Mouse (Mus musculus) forebrain, postnatal 0 days (tissue): Measurements from ENCODE around the gene Olfr1056. TPM values are rescaled to one million over a fixed set of nuclear protein-coding genes. Genes with fewer than 3 reads are reported as not detected.
"Not testable (repeated sequence)": the region's sequence is repeated elsewhere in the genome, so short reads cannot be mapped to it uniquely, and the experiment has no call there.

ENCODE experiments used
- ATAC-seq: fragments of 200-750 bp; cut with Nextera tagmentation; 2 replicates; pipeline ENCODE4 v1.8.0; 2017; ENCODE audit warnings: mild to moderate bottlenecking, moderate library complexity
- DNase-seq: peaks from one replicate; pipeline ENCODE4 v3.0.0-alpha.2; 2015
- H3K27ac ChIP-seq: fragments of 300-500 bp; sonication (generic); 2 replicates; pipeline ENCODE4 v1.5.1; 2014; ENCODE audit warnings: low read depth, mild to moderate bottlenecking, antibody characterized with exemption, low read length, moderate library complexity, mixed read lengths
- H3K27me3 ChIP-seq: fragments of 300-500 bp; sonication (generic); 2 replicates; pipeline ENCODE4 v1.6.1; 2014; ENCODE audit warnings: mild to moderate bottlenecking, low read length, mixed read lengths; ENCODE audit not compliant: insufficient read depth
- H3K36me3 ChIP-seq: fragments of 300-500 bp; sonication (generic); 2 replicates; pipeline ENCODE4 v1.6.1; 2014; ENCODE audit warnings: mild to moderate bottlenecking, moderate library complexity; ENCODE audit not compliant: insufficient read depth
- H3K4me1 ChIP-seq: fragments of 300-500 bp; sonication (generic); 2 replicates; pipeline ENCODE4 v1.6.1; 2014; ENCODE audit warnings: antibody characterized with exemption; ENCODE audit not compliant: insufficient read depth
- H3K4me2 ChIP-seq: fragments of 300-500 bp; sonication (generic); 2 replicates; pipeline ENCODE4 v1.6.1; 2014; ENCODE audit warnings: low read depth, mild to moderate bottlenecking, moderate library complexity
- H3K4me3 ChIP-seq: fragments of 300-500 bp; sonication (generic); 2 replicates; pipeline ENCODE4 v1.5.1; 2014; ENCODE audit warnings: low read depth, low read length, mixed read lengths
- H3K9ac ChIP-seq: fragments of 300-500 bp; sonication (generic); 2 replicates; pipeline ENCODE4 v1.6.1; 2014; ENCODE audit warnings: mild to moderate bottlenecking
- H3K9me3 ChIP-seq: fragments of 300-500 bp; sonication (generic); 2 replicates; pipeline ENCODE4 v1.6.1; 2016; ENCODE audit warnings: low read length
- CTCF ChIP-seq: sonication (generic); IDR thresholded peaks from 2 replicates; pipeline ENCODE4 v1.5.1; 2016; ENCODE audit warnings: antibody characterized with exemption, control low read depth, low read depth
- WGBS: fragments of 180-500 bp; shearing (Covaris S2); extraction: QIAGEN DNeasy Blood & Tissue Kit; methylation state at CpG from one replicate; pipeline ENCODE4 v1.1.7; 2014; 5-methylcytosine and 5-hydroxymethylcytosine counted together
- polyA plus RNA-seq: library from polyadenylated mRNA; unstranded; fragments of >200 nt; fragmentation: Nextera tagmentation; extraction: Ambion mirVana; gene quantifications from 2 replicates; pipeline ENCODE4 v1.2.1, GENCODE M21; 2015
- total RNA-seq: library from RNA; depleted of rRNA; stranded (reverse); fragments of >200 nt; gene quantifications from 2 replicates; pipeline ENCODE4 v1.2.3, GENCODE M21; 2014; rRNA removed

The Olfr1056 gene
- total RNA-seq (not detected in 2 replicates), polyA plus RNA-seq (not detected in 2 replicates)

GRCm38 (mm10) chr2:86362369-86362768 lies at the start of gene Olfr1056:
Olfr1056 (minus strand) TSS chr2:86362469.
- Histone ChIP-seq H3K27me3 (no peaks in the 10 kb centered on the region), H3K27ac (no peak within 1 kb of the TSS), H3K9me3 (no peaks in the 10 kb centered on the region), H3K9ac (no peak within 1 kb of the TSS), H3K4me3 (no peak within 1 kb of the TSS), H3K4me2 (no peak within 1 kb of the TSS), H3K36me3 (no peaks in the 10 kb centered on the region), H3K4me1 (no peaks in the 10 kb centered on the region)
- DNase-seq, result no peak
- no peak for TF ChIP-seq CTCF
- ATAC-seq, result no peak

DNA sequence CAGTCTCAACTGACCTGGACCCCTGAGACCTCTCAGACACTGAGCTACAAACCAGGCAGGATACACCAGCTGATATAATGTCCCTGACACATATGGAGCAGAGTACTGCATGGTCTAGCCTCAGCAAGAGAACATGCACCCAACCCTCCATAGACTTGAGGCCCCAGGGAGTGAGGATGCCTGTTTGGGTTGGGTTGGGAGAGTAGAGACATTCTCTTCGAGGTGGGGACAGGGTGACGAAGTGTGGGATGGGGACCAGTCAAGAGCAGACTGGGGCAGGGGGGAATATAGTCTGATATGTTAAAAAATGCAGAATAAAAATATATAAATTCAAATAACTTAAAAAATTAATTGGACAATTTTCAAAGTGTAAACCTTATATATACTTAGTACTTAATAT lies 32.8 kb upstream of the Olfr1056 start:
- H3K4me1 ChIP-seq, result no peaks in the 10 kb centered on the region
- no peak overlapping the region for H3K9ac ChIP-seq
- H3K4me2 ChIP-seq, result no peak overlapping the region
- 87% methylated on average over 2 of the region's 2 CpGs for WGBS
- no peak overlapping the region for H3K27ac ChIP-seq
- no peak for TF ChIP-seq CTCF
- H3K36me3 ChIP-seq, result no peaks in the 10 kb centered on the region
- no peaks in the 10 kb centered on the region for H3K27me3 ChIP-seq
- no peaks in the 10 kb centered on the region for H3K9me3 ChIP-seq
- H3K4me3 ChIP-seq, result no peak overlapping the region
- ATAC-seq (no peak), DNase-seq (no peak)

GRCm38 (mm10) chr2:86388461-86388860 lies 26.2 kb upstream of the Olfr1056 start, which contains the start of gene Olfr1058:
Olfr1058 (minus strand) TSS chr2:86388561.
- not testable (repeated sequence) for H3K4me3 ChIP-seq, H3K4me2 ChIP-seq, H3K9me3 ChIP-seq, H3K27me3 ChIP-seq, H3K9ac ChIP-seq, H3K27ac ChIP-seq, H3K4me1 ChIP-seq, H3K36me3 ChIP-seq, ATAC-seq, DNase-seq

GRCm38 (mm10) chr2:86378293-86378692 lies 16.0 kb upstream of the Olfr1056 start, which contains the start of gene Olfr1057:
Olfr1057 (minus strand) TSS chr2:86378393.
- Histone ChIP-seq H3K27ac (no peak within 1 kb of the TSS), H3K9me3 (no peaks in the 10 kb centered on the region), H3K4me3 (no peak within 1 kb of the TSS), H3K27me3 (no peaks in the 10 kb centered on the region), H3K36me3 (no peaks in the 10 kb centered on the region), H3K4me2 (no peak within 1 kb of the TSS), H3K9ac (no peak within 1 kb of the TSS), H3K4me1 (no peaks in the 10 kb centered on the region)
- TF ChIP-seq CTCF, result no peak
- ATAC-seq (no peak), DNase-seq (no peak)

DNA sequence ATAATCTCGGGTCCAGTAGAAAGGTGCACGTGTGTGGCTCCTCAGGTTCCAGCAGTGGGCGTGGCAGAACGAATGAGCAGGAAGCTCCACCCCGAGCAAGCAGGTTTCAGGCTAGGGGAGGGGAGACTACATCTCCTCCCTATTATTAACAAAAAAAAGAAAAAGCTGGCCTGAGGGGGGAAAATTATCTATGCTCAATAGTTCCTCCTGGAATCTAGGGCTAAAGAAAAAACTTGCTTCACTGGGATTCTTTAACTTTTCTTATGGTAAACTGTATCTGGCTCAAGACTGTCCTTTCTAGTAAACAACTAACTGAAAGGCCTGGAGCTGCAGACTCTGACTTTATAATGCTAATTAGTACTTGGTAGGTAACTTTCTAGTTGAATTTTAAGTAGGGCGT lies 4.1 kb upstream of the Olfr1056 start:
- H3K4me1 ChIP-seq, H3K36me3 ChIP-seq, DNase-seq, H3K27ac ChIP-seq, ATAC-seq, H3K9ac ChIP-seq, H3K4me2 ChIP-seq, H3K9me3 ChIP-seq, H3K4me3 ChIP-seq, H3K27me3 ChIP-seq: not testable (repeated sequence)
- WGBS, result no CpG with 5 or more reads among the region's 6 CpGs

- not testable (repeated sequence) for H3K9me3 ChIP-seq, H3K4me3 ChIP-seq, H3K36me3 ChIP-seq, H3K9ac ChIP-seq, ATAC-seq, H3K27me3 ChIP-seq, H3K4me1 ChIP-seq, H3K4me2 ChIP-seq, H3K27ac ChIP-seq
- 65% methylated on average over 1 of the region's 1 CpGs for WGBS
- DNase-seq, result peak; percentile 4
Measured at GRCm38 (mm10) chr2:86351751-86352150, 10.5 kb downstream of the Olfr1056 start.

DNA sequence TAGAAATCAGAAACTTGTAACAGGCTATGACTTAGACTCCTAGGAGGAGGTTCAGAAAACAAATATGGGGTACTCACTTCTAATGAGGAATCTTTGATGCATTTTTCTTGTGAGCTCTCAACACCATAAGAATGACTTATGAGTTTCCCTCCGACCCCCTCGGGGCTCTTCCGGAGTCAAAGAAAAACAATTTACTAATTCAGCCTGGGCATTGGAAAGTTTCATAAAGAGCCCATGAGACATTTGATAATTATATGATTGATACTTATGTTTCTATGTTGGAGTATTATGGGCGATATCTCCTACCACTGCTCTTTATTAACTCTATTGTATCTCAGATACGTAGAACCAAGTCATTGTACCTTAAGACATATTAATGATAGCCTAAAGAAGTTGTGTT lies 12.1 kb downstream of the Olfr1056 start, which contains the start of gene Olfr1055:
Olfr1055 (minus strand) TSS at position 101 of the 400 bp plus-strand sequence.
- 96% methylated on average over 5 of the region's 5 CpGs for WGBS
- no peak for TF ChIP-seq CTCF
- DNase-seq (no peak), ATAC-seq (no peak)
- Histone ChIP-seq H3K9me3 (no peaks in the 10 kb centered on the region), H3K36me3 (no peaks in the 10 kb centered on the region), H3K27me3 (no peaks in the 10 kb centered on the region), H3K4me1 (no peaks in the 10 kb centered on the region), H3K4me2 (no peak within 1 kb of the TSS), H3K4me3 (no peak within 1 kb of the TSS), H3K27ac (no peak within 1 kb of the TSS), H3K9ac (no peak within 1 kb of the TSS)

DNA sequence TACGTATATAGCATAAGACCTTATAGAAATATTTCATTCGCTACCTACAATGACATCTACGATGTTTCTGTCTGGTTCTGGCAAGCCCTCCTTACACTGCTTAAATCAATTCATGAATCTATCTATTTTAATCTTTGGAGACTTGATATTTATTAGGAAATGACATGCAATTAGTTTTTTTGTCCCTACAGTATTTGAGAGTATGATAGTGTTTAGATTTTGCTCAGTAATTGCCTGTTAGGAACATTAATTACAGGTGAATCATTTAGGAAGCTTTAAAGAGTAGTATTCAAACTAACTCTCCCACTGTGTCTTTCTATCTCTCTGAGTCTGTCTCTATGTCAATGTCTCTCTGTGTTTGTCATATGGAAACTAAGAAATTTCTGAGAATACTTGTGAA lies 26.9 kb downstream of the Olfr1056 start, which contains the start of gene Olfr1054:
Olfr1054 (minus strand) TSS at position 101 of the 400 bp plus-strand sequence.
- 87% methylated on average over 3 of the region's 3 CpGs for WGBS
- H3K4me2 ChIP-seq, result no peak within 1 kb of the TSS
- no peak for DNase-seq
- no peaks in the 10 kb centered on the region for H3K36me3 ChIP-seq
- no peak within 1 kb of the TSS for H3K4me3 ChIP-seq
- H3K27ac ChIP-seq, result no peak within 1 kb of the TSS
- no peak for ATAC-seq
- H3K4me1 ChIP-seq, result no peaks in the 10 kb centered on the region
- H3K9me3 ChIP-seq, result no peaks in the 10 kb centered on the region
- no peaks in the 10 kb centered on the region for H3K27me3 ChIP-seq
- TF ChIP-seq CTCF, result no peak
- H3K9ac ChIP-seq, result no peak within 1 kb of the TSS
